Mouse (Mus musculus) kidney, adult 2 months (tissue): ENCODE measurements at regions not wholly inside any gene's neighbourhood (a gene's known extent, or its start where the extent isn't known, plus 50 kb on each side); places are given as distances from the start of the nearest gene placed in this dataset.

Experiments
- CTCF ChIP-seq: fragments of 200-500 bp; conservative IDR thresholded peaks from 2 replicates; pipeline ENCODE4 v1.5.1; 2011; ENCODE audit warnings: low read depth, mild to moderate bottlenecking, control low read depth, low read length, moderate library complexity, mixed read lengths; ENCODE audit not compliant: insufficient read depth, insufficient read length
- POLR2A ChIP-seq: fragments of 200-500 bp; IDR thresholded peaks from one replicate; pipeline ENCODE4 v1.6.1; 2011; ENCODE audit warnings: low read depth, low read length, control low read depth

- no peak for TF ChIP-seq CTCF
- no peak for TF ChIP-seq POLR2A
Observed at GRCm38 (mm10) chr2:17111177-17111576, 620.1 kb downstream of the Nebl start.
